Mouse (Mus musculus): ENCODE data around the gene Cyp2g1.
"Not testable (repeated sequence)": the region's sequence is repeated elsewhere in the genome, so short reads cannot be mapped to it uniquely, and the experiment has no call there.

Cyp2g1 gene

DNA sequence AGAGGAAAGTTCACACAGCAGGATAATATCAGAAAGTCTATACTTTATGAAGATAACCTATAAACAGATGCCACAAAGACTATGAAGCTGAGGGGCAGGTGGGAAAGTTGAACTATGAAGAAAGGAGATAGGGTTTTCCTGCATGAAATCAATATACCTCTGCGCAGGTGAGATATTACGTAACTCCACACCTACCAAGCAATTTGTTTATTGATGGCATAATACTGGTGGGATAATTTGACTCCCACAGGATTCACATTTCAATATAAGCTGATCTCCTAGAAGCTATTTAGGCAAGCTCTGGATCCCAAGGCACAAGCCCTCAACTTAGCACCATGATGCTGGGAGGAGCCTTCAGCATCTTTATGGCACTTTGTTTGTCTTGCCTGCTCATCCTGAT, at the start of gene Cyp2g1:
Gene Cyp2g1, plus strand, starts transcription at position 301 of the 400 bp plus-strand sequence.
- DNase-seq (ENCODE audit: low spot score), result no peak

- no peak for DNase-seq (ENCODE audit: low spot score)
Measured at GRCm38 (mm10) chr7:26767084-26767483, 41.6 kb upstream of the Cyp2g1 start.

- no peak for DNase-seq (ENCODE audit: low spot score)
Measured at GRCm38 (mm10) chr7:26769881-26770470, 38.7 kb upstream of the Cyp2g1 start.

DNA sequence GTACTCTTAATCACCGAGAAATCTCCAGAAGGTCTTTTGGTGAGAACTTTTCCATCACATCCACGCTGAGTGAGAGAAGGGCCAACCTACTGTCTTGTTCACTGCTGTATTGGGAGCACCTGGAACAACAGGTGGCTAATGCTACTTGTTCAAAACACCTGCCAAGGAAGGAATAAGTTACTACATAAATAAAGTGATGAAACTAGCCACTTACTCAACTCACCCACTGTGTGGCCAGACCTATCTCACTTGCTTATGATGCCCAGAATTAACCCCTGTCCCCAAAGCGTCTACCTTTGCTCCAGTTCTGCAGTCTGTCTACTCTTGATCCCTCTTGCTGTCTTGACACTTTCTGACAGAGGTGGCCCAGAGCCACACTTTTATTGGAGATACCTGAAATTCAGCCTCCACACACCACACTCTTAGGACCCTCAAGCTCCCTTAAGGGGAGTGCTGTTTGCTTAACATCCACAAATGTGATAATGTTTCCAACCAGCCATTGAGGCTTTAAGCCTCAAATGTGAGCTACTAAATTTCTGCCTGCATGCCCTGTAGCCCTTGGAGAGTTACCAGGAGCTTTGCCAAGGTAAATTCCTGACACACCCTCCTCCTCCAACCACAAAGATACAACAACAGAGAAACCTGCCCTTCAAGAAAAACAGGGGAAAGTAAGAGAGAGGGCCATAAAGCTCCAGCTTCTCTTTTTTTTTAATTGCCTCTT, 35.7 kb upstream of the Cyp2g1 start:
- DNase-seq (ENCODE audit: low spot score), result no peak

GRCm38 (mm10) chr7:26775866-26776265, 32.8 kb upstream of the Cyp2g1 start:
- DNase-seq (ENCODE audit: low spot score), result no peak

DNA sequence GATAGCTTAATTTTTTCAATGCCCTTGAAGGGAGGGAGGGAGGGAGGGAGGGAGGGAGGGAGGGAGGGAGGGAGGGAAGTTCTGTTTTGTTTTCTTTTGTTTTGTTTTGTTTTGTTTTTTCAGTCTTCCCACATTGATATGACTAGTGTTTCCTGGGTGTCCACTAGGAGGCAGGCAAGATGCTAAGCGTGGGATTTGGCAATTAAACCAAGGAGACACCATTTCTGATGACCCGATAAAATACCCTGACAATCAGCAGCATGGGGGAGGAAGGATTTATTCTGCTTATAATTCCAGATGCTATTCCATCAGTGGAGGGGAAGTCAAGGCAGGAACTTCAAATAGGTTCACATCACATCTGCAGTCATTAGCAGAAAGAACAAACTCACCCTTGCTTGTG, 30.9 kb upstream of the Cyp2g1 start:
- DNase-seq (ENCODE audit: low spot score), result no peak

DNA sequence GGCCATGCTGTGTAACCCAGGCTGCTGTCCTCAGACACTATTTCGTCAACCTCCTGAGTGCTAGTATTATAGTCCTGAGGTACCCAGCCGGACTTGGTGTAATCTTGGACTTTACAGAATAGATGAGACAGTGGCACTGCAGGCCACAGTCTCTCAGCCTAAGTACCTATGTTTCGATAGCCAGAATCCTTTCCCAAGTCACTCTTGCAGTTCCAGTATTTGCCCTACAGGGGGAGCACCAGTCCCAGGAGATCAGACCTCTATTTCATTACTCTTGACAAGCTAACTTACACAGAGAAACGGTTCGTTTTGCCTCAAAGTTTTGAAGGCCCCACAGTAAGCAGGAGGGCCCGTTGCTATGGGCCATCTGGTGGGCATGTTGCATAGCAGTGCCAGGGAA, 30.2 kb upstream of the Cyp2g1 start:
- DNase-seq (ENCODE audit: low spot score), result peak; percentile 31

DNA sequence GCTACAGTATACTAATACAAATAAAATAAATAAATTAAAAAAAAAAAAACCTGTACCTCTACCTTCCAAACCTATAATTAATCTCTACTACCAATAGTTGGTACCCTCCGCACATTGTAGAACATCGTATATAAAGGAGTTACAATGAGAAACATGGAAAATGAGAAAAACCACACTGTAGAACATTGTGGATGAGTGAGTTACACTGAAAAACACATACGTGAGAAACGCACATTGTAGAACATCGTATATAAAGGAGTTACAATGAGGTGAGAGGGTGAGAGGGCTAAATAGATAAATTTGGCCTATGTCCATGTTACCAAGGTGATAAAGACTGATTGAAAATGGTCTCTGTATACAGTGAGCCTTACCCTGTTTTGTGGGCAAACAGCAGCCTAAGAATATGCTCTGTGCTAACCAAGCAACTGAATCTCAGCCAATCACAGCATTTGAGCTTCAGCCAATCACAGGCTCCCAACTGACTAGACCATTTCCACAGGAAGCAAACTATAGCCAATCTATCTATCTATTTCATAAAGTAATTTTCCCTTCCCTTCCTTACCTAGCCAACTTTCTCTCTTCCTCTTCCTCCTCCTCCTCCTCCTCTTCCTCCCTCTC, 28.8 kb upstream of the Cyp2g1 start:
- DNase-seq (ENCODE audit: low spot score), result no peak

- DNase-seq (ENCODE audit: low spot score), result no peak
Measured at GRCm38 (mm10) chr7:26780510-26780909, 28.2 kb upstream of the Cyp2g1 start.

DNA sequence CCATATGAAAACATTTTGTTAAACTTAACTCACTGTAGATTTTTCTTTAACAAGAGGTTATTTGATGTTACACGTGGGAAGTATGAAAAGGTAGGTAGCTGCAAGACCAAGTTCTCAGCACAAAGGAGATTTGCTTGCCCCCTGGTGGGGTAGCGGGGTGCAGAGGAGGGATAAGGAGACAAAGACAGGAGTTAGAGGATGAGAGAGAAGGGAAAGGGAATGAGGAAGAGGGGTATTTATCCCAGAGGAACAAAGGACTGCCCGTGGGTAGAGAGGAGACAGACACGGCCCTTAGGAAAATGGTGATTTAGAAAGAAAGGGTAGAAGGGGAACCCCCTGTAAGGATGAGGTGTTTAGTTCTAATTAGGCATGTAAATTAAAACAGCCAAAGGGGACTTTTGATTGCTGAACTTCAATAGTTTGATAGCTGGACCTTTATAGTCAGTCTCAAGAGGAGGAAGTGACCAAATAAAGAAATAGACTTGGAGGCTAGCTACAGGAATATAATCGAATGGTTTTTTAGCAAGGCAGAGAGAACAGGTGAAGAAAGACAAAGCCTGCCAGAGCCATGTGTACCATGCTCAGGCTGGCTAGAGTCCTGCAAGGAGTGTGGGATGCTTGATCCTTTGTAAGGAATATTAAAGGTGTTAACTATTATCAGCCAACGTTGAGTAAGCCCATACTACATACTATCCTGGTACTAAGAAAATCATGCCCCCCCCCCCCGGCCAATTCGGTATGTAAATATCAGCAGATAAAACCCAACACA, 27.5 kb upstream of the Cyp2g1 start:
- no peak for DNase-seq (ENCODE audit: low spot score)

GRCm38 (mm10) chr7:26781767-26782131, 26.9 kb upstream of the Cyp2g1 start:
- DNase-seq (ENCODE audit: low spot score), result no peak

- DNase-seq (ENCODE audit: low spot score), result peak; percentile 4
Measured at GRCm38 (mm10) chr7:26783163-26783562, 25.5 kb upstream of the Cyp2g1 start.

DNA sequence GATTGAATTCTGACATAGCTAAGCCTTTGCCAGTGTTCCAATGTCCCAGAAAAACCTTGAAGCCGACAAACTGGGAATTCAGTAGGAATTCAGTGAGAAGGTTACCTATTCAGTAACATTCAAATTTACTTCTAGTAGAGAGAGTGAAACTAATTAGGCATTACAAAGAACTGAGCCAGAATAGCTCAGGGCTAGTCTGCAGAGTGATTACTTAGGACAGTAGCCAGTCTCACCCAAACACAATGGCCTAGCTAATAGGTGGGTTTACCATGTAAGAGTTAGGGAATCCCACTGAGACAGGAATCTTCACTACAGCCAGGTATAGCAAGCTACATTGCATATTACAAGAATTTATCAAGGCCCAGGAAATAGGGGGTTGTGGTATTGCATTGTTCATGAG, 22.7 kb upstream of the Cyp2g1 start:
- DNase-seq (ENCODE audit: low spot score), result not testable (repeated sequence)

- DNase-seq (ENCODE audit: low spot score), result no peak
Measured at GRCm38 (mm10) chr7:26789984-26790383, 18.7 kb upstream of the Cyp2g1 start.

DNA sequence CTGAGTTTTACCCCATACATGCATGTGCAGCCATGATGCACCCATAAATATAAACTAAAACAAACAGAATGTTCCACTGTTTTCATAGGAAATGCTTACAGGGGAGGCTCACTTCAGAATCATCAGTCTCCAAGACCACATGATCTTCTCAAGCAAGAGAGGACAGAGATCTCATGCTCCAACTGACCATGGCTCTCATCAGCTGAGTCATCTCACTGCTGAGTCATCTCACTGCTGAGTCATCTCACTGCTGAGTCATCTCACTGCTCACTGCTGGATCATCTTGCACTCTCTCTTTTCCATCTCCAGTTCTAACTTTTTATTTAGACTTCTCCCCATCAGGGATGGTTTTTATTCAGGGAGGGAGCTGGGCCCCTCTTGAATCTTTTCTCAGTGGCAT, 8.6 kb upstream of the Cyp2g1 start:
- DNase-seq (ENCODE audit: low spot score), result no peak

DNA sequence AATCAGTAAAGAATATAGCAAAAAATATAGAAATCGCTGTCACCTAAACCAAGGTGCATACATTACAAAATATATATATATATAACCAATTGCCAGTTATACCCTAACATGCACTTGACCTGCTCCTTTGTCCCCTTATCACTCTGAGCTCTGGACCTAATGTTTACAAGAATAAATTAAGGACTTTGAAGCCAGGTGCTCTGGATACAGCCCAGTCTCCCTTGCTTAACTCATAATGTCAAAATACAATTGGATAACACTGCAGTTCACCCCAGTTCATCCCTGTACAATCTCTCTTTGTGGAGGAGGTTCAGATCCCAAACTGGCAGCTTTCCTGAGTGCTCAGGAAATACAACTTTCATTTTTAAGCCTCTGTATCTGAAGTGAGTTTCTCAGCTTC, 7.7 kb upstream of the Cyp2g1 start:
- no peak for DNase-seq (ENCODE audit: low spot score)

DNA sequence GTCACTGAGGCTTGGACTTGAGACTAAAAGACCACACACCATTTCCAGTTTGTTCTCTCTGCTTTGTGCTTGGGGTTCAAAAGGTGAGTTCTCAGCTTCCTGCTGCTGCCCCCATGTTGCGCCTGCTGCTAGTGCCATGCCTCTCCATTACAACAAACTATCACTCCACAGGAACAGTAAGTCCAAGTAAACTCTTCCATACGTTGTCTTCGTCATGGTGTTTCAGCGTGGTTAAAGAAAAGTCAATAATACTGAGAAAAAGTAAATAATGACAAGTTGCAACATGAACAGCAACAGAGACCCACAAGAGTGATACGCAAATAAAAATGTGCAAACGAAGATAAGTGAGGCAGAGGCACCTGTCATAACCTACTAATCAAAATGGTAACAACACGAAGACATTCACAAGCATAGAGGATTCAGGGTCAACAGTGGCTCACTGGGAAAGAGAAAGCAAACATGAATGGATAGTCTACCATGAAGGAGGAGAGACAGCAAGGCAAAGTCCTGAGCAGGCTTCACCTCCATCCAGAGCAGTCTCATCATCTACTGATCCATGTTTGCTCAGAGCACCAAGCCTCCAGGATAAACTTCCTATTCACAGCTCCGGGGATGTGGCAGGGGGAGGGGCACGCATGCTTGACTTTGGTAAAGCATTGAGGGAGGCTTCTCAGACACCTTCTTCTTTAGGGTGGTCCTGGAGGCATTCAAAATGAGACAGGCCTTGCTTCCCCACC, 23.0 kb downstream of the Cyp2g1 start:
- DNase-seq (ENCODE audit: low spot score), result not testable (repeated sequence)

- not testable (repeated sequence) for DNase-seq (ENCODE audit: low spot score)
Measured at GRCm38 (mm10) chr7:26832668-26833067, 24.0 kb downstream of the Cyp2g1 start.

DNA sequence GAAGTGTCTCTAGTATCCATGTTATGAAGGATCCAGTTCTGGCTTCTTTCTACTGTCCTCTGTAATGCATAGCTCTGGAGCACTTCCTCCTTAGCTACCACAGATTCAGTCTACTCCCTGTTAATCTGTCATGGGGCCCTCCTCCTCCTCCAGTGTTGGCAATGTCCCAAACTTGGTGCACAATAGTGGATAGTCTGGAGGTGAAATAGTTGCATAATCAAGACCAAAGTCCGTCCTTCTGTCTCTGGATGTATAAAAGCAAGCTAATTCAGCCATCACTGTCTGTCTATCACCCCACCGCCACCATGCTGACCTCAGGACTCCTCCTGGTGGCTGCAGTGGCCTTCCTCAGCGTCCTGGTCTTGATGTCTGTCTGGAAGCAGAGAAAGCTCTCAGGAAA, 26.4 kb downstream of the Cyp2g1 start, which contains the start of gene Cyp2a5:
Gene Cyp2a5, plus strand, starts transcription at position 247 of the 400 bp plus-strand sequence.
- DNase-seq (ENCODE audit: low spot score), result not testable (repeated sequence)

DNA sequence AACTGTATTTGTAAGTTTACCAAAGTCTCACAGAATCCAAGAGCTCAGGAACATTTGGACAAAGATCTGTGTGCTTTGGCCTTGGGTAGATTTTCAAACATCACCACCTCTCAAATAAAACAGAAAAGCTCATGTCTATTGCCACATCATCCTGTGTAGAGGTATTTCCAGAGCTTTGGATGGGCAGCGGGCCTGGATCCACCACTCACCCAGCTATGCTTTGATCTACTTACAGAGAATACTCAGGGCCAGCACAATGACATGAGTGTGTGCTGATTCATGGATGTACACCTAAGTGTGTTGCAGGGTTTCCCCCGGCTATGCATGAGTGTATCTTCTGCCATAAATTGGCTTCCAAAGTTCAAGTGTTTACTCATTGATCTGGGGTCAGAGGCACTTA, 34.7 kb downstream of the Cyp2g1 start:
- DNase-seq (ENCODE audit: low spot score), result not testable (repeated sequence)

DNA sequence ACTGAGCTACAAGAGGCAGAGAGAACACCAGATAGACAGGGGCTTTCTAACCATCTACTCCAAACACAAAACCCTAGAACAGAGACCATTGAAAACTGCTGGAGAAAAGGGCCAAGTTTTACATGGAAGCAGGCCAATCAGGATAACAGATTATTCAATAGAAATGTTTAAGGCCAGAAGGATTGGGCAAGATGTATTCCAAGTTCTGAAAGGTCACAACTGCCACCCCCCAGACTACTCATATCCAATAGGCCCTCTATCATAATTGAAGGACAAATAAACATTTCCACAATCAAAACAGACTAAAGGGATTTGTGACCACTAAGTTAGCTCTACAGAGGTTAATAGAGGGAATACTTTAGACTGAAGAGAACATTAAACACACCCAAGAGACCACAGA, 41.4 kb downstream of the Cyp2g1 start:
- DNase-seq (ENCODE audit: low spot score), result not testable (repeated sequence)

All from layer of hippocampus, adult 9-10 months (tissue).